Mouse (Mus musculus) myocyte (in vitro differentiated cells): ENCODE results near the gene Tfam.

Source experiments
- E2F4 ChIP-seq: IDR thresholded peaks from one replicate; pipeline ENCODE4 v1.6.1; 2011; ENCODE audit warnings: mild to moderate bottlenecking, control low read depth, moderate library complexity; ENCODE audit not compliant: insufficient read depth
- POLR2A ChIP-seq: IDR thresholded peaks from one replicate; pipeline ENCODE4 v1.6.1; 2011; ENCODE audit warnings: low read depth, mild to moderate bottlenecking, control low read depth, moderate library complexity; ENCODE audit not compliant: insufficient read length
- POLR2AphosphoS2 ChIP-seq: IDR thresholded peaks from one replicate; pipeline ENCODE4 v1.6.1; 2011; ENCODE audit warnings: low read depth, control low read depth; ENCODE audit not compliant: insufficient read length
- SRF ChIP-seq: IDR thresholded peaks from one replicate; pipeline ENCODE4 v1.6.1; 2011; ENCODE audit warnings: low read depth; ENCODE audit not compliant: control insufficient read depth, insufficient read length
- TCF12 ChIP-seq: IDR thresholded peaks from one replicate; pipeline ENCODE4 v1.6.1; 2011; ENCODE audit warnings: mild to moderate bottlenecking, control low read depth; ENCODE audit not compliant: poor library complexity, insufficient read depth, severe bottlenecking
- USF1 ChIP-seq: IDR thresholded peaks from one replicate; pipeline ENCODE4 v1.6.1; 2011; ENCODE audit warnings: low read depth, mild to moderate bottlenecking, control low read depth, moderate library complexity

GRCm38 (mm10) chr10:71265067-71265466 is 27.0 kb upstream of the Tfam start:
- TF ChIP-seq POLR2A (no peak), POLR2AphosphoS2 (no peak), TCF12 (no peak), USF1 (no peak), E2F4 (no peak), SRF (no peak)
